Mouse (Mus musculus): ENCODE measurements around the gene 1520401A03Rik.

- TF ChIP-seq POLR2A (IDR thresholded peaks at IDR 0.05; ENCODE audit: borderline replicate concordance, extremely low read depth, low read depth, low read length): no peak
- TF ChIP-seq CTCF (IDR thresholded peaks at IDR 0.05; ENCODE audit: insufficient read depth, low read length): no peak
Measured at GRCm38 (mm10) chr17:23675564-23676281, 46.9 kb downstream of the 1520401A03Rik start.

Data from lung, adult 2 months (tissue).